Mouse (Mus musculus) midbrain, embryonic 14.5 days (tissue): ENCODE measurements at regions not wholly inside any gene's neighbourhood (a gene's known extent, or its start where the extent isn't known, plus 50 kb on each side); places are given as distances from the start of the nearest gene placed in this dataset.

ENCODE experiments used
- ATAC-seq: fragments of 200-750 bp; cut with Nextera tagmentation; 2 replicates; pipeline ENCODE4 v1.8.0; 2017; ENCODE audit warnings: moderate number of reproducible peaks, moderate library complexity; ENCODE audit not compliant: low FRiP score, low TSS enrichment
- DNase-seq: peaks from one replicate; pipeline ENCODE4 v3.0.0-alpha.2; 2015
- H3K27ac ChIP-seq: fragments of 300-500 bp; sonication (generic); replicated peaks from 2 replicates; pipeline ENCODE4 v1.5.1; 2014; ENCODE audit warnings: mild to moderate bottlenecking, low read depth, low read length, moderate library complexity
- H3K27me3 ChIP-seq: fragments of 300-500 bp; sonication (generic); 2 replicates; pipeline ENCODE4 v1.6.1; 2014; ENCODE audit warnings: low read length, control low read depth, mixed read lengths; ENCODE audit not compliant: control insufficient read depth, insufficient read depth
- H3K36me3 ChIP-seq: fragments of 300-500 bp; sonication (generic); 2 replicates; pipeline ENCODE4 v1.6.1; 2014; ENCODE audit warnings: low read length, control low read depth; ENCODE audit not compliant: control insufficient read depth, insufficient read depth
- H3K4me1 ChIP-seq: fragments of 300-500 bp; sonication (generic); 2 replicates; pipeline ENCODE4 v1.6.1; 2014; ENCODE audit warnings: mild to moderate bottlenecking, antibody characterized with exemption, low read length, control low read depth; ENCODE audit not compliant: control insufficient read depth, insufficient read depth
- H3K4me2 ChIP-seq: fragments of 300-500 bp; sonication (generic); 2 replicates; pipeline ENCODE4 v1.6.1; 2014; ENCODE audit warnings: mild to moderate bottlenecking, low read length, moderate library complexity
- H3K4me3 ChIP-seq: fragments of 300-500 bp; sonication (generic); replicated peaks from 2 replicates; pipeline ENCODE4 v1.5.1; 2014; ENCODE audit warnings: low read depth, low read length
- H3K9ac ChIP-seq: fragments of 300-500 bp; sonication (generic); replicated peaks from 2 replicates; pipeline ENCODE4 v1.6.1; 2014; ENCODE audit warnings: mild to moderate bottlenecking, low read length, moderate library complexity
- H3K9me3 ChIP-seq: fragments of 300-500 bp; sonication (generic); 2 replicates; pipeline ENCODE4 v1.6.1; 2016; ENCODE audit warnings: low read length, control low read depth, mixed read lengths; ENCODE audit not compliant: control insufficient read depth
- WGBS: fragments of 180-500 bp; shearing (Covaris S2); extraction: QIAGEN DNeasy Blood & Tissue Kit; methylation state at CpG from one replicate; pipeline ENCODE4 v1.1.7; 2014; 5-methylcytosine and 5-hydroxymethylcytosine counted together

DNA sequence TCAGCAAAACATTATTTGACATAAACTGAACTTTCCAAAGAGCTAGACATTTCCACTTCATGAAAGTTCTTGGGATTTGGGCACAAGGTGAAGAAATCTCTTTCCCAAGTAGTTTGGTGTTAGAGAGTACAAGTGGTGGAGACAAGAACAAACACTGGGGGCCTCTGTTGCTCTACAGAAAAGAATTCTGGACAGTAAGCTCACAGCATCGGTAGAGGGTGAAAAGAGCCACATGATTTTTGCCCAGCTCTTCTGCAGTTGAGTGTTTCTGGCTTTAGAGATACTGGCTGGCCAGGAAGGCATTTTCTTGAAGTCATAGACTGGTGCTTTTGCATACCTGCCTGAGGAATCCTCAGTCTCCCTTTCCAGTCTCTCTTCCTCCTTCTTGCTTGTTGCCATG is 127.8 kb downstream of the Stk31 start:
- no peaks in the 10 kb centered on the region for H3K9me3 ChIP-seq
- H3K4me3 ChIP-seq, result no peak overlapping the region
- ATAC-seq, result no peak
- WGBS, result 13% methylated on average over 1 of the region's 1 CpGs
- H3K36me3 ChIP-seq, result no peaks in the 10 kb centered on the region
- H3K27me3 ChIP-seq, result no peaks in the 10 kb centered on the region
- no peak overlapping the region for H3K27ac ChIP-seq
- no peaks in the 10 kb centered on the region for H3K4me1 ChIP-seq
- H3K4me2 ChIP-seq, result no peak overlapping the region
- peak; percentile 77 for DNase-seq
- no peak overlapping the region for H3K9ac ChIP-seq

DNA sequence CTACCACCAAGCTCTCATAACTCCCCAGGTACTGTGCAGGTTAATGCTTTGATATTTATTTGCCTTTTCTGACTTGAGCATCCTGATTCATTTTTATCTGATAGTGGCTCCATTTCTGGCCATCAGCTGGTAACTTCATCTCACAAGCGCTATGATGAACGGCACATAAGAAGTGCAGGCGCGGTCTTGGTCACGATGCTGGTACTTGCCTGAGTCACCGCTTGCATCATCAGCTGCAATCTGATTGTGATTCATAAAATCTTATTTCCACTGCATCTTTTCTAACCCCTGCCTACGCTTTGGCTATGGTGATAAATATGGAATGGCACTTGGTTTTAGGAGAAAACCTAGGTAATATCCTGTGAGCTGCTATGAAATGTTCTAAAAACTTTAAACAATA is 128.3 kb downstream of the Stk31 start:
- Histone ChIP-seq H3K9ac (no peak overlapping the region), H3K4me1 (no peaks in the 10 kb centered on the region), H3K36me3 (no peaks in the 10 kb centered on the region), H3K4me3 (no peak overlapping the region), H3K4me2 (no peak overlapping the region), H3K27ac (no peak overlapping the region), H3K27me3 (no peaks in the 10 kb centered on the region), H3K9me3 (no peaks in the 10 kb centered on the region)
- 96% methylated on average over 7 of the region's 7 CpGs for WGBS
- ATAC-seq, result no peak
- no peak for DNase-seq

DNA sequence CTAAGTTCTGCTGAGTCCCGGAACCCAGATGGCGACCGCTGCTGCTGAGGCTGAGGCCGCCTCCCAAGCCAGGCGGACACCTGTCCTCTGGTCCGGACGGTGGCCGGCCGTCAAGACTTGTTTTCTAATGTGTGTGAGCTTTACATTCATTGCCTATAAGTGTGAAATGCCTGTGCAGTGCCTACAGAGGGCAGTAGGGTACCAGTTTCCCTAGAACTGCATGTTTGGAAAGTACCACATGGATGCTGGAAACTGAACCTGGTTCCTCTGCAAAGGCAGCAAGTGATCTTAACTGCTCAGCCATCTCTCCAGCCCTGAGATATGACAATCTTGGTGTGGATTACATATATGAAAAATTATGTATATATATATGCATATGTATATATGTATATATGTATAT is 138.6 kb downstream of the Stk31 start:
- no peak for DNase-seq
- Histone ChIP-seq H3K9me3 (no peaks in the 10 kb centered on the region), H3K27ac (no peak overlapping the region), H3K4me1 (no peaks in the 10 kb centered on the region), H3K9ac (no peak overlapping the region), H3K36me3 (no peaks in the 10 kb centered on the region), H3K4me3 (no peak overlapping the region), H3K4me2 (no peak overlapping the region), H3K27me3 (no peaks in the 10 kb centered on the region)
- 91% methylated on average over 9 of the region's 9 CpGs for WGBS
- ATAC-seq, result no peak

DNA sequence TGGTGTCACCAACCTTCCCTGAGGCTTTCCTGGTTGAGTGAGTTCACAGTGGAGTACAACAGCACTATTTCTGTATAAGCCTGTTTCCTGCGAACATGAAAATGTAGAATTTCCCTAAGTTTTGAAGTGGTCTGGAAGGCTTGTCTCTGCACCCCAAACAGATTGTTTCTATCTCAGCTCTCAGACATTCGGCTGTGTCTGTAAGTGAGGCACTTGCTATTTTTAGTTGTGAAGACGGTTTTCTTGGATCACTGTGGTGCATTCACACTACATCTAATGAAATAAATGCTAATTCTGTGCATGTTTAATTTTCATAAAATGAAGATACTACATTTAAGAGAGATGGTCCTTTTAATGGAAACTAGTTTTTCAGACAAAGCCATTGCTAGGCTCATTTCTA is 139.1 kb downstream of the Stk31 start:
- no peak for DNase-seq
- H3K9ac ChIP-seq, result no peak overlapping the region
- no peak for ATAC-seq
- no peak overlapping the region for H3K27ac ChIP-seq
- H3K9me3 ChIP-seq, result no peaks in the 10 kb centered on the region
- 89% methylated on average over 3 of the region's 3 CpGs for WGBS
- no peaks in the 10 kb centered on the region for H3K27me3 ChIP-seq
- no peaks in the 10 kb centered on the region for H3K36me3 ChIP-seq
- no peaks in the 10 kb centered on the region for H3K4me1 ChIP-seq
- no peak overlapping the region for H3K4me2 ChIP-seq
- no peak overlapping the region for H3K4me3 ChIP-seq

DNA sequence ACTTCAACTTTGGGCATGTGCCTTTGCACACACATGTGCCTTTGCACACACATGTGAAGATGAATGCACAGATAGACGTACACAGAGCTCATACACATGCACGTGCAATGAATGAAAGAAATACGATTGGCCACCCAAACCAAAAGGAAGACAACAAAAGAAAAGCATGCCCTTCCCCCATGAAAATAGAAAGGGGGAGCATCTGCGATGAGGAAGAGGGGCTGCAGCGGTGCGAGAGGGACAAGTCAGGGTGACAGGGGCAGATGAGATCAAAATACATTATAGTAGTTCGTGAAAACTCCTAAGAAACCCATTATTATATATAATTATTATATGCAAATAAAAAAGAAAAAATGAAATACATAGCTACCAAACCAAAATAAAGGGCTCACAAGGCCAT is 149.5 kb downstream of the Stk31 start:
- no peaks in the 10 kb centered on the region for H3K4me1 ChIP-seq
- H3K27ac ChIP-seq, result no peak overlapping the region
- ATAC-seq (no peak), DNase-seq (no peak)
- H3K4me2 ChIP-seq, result no peak overlapping the region
- H3K9me3 ChIP-seq, result no peaks in the 10 kb centered on the region
- 88% methylated on average over 7 of the region's 7 CpGs for whole genome bisulfite sequencing
- no peaks in the 10 kb centered on the region for H3K36me3 ChIP-seq
- no peak overlapping the region for H3K4me3 ChIP-seq
- H3K27me3 ChIP-seq, result no peaks in the 10 kb centered on the region
- H3K9ac ChIP-seq, result no peak overlapping the region

DNA sequence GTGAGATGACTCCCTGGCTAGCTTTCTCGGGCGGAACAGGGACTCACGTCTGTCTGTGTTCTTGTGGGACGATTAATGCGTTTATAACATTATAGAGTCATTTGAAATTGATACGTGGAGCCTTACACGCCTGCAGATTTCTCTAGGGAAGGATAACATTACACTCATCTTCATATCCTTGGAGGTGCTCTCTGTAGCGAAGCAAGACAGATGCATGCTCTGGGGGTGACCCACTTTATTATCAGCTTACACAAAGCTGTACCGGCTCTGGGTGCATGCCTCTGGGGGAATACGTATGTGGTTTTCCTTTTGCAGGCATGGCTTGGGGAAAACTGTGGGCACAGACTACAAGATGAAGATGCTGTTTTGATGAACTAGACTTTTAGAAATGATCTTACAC is 159.7 kb downstream of the Stk31 start:
- no peaks in the 10 kb centered on the region for H3K9me3 ChIP-seq
- H3K4me1 ChIP-seq, result no peaks in the 10 kb centered on the region
- H3K9ac ChIP-seq, result no peak overlapping the region
- H3K27me3 ChIP-seq, result no peaks in the 10 kb centered on the region
- no peak for DNase-seq
- ATAC-seq, result no peak
- WGBS, result 78% methylated on average over 10 of the region's 10 CpGs
- H3K27ac ChIP-seq, result no peak overlapping the region
- no peaks in the 10 kb centered on the region for H3K36me3 ChIP-seq
- no peak overlapping the region for H3K4me3 ChIP-seq
- no peak overlapping the region for H3K4me2 ChIP-seq

DNA sequence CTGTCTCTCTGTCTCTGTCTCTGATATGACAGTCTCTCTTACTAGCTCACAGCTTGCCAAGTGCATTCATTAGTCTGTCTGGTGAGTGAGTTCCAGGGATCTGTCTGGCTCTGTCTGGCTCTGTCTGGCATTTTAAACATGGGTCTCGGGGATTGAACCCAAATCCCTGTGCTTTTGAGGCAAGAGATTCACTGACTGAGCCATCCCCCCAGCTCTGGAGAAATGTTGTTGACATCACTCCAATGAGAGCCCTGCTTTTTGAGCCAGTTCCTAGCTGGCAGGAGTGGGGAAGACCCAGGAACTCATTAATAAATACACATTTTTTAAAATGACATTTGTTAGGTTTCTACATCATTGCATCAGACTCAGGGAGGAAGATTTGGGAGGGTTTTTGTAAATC is 163.1 kb downstream of the Stk31 start:
- Histone ChIP-seq H3K4me1 (no peaks in the 10 kb centered on the region), H3K9ac (no peak overlapping the region), H3K36me3 (no peaks in the 10 kb centered on the region), H3K4me3 (no peak overlapping the region), H3K27me3 (no peaks in the 10 kb centered on the region), H3K9me3 (no peaks in the 10 kb centered on the region), H3K4me2 (no peak overlapping the region), H3K27ac (no peak overlapping the region)
- DNase-seq, result no peak
- WGBS, result 72% methylated on average over 1 of the region's 1 CpGs
- ATAC-seq, result no peak

DNA sequence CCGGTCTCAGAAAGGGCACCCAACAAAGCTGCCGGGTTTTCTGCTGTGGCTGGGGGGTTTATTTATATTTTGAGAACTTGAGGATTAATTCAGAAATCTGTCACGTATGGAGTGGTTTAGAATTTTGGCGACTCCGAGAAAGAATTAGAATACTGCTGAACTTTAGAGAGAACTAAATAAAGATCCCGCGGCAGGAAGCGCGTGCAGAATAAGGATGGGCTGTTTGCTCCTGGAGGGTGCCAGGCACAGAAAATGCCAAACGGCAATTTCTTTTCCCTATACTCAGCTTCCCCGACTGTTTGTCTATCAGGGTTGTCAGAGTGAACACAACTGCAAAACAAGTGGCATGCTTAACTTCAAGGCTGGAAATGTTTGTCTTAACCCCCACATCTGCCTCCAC is 163.7 kb downstream of the Stk31 start:
- DNase-seq (no peak), ATAC-seq (no peak)
- Histone ChIP-seq H3K4me2 (no peak overlapping the region), H3K27ac (no peak overlapping the region), H3K4me1 (no peaks in the 10 kb centered on the region), H3K9me3 (no peaks in the 10 kb centered on the region), H3K4me3 (no peak overlapping the region), H3K36me3 (no peaks in the 10 kb centered on the region), H3K27me3 (no peaks in the 10 kb centered on the region), H3K9ac (no peak overlapping the region)
- WGBS, result 93% methylated on average over 11 of the region's 11 CpGs

DNA sequence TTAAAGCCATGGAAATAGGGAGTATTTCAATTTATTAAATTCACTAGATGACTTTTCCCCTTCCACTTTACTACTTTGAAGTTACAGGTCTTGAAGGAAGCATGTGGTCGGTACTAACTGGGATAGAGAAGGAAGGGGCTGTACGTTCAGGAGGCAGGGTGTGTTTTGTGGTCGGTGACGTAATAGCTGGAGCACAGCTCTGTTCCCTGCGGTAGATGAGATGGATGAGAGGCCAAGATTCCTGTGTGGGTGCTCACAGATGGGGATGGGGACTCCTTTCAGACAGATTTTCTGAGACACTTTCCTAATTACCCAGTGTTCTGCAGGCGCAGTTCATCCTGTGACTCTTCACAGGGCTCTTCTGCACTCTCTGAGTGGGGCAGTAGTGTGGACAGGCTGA is 182.9 kb downstream of the Stk31 start:
- Histone ChIP-seq H3K9me3 (no peaks in the 10 kb centered on the region), H3K4me3 (no peak overlapping the region), H3K4me2 (no peak overlapping the region), H3K27me3 (no peaks in the 10 kb centered on the region), H3K9ac (no peak overlapping the region), H3K27ac (no peak overlapping the region), H3K4me1 (peaks cover 19% of the 10 kb centered on the region), H3K36me3 (no peaks in the 10 kb centered on the region)
- WGBS, result 86% methylated on average over 6 of the region's 6 CpGs
- no peak for DNase-seq
- ATAC-seq, result no peak
